Mouse (Mus musculus) limb, embryonic 13.5 days (tissue): Measurements from ENCODE around the gene Phospho2. TPM values are rescaled to one million over a fixed set of nuclear protein-coding genes. Genes with fewer than 3 reads are reported as not detected.
"Not testable (repeated sequence)": the region's sequence is repeated elsewhere in the genome, so short reads cannot be mapped to it uniquely, and the experiment has no call there.

ENCODE experiments used
- ATAC-seq: fragments of 200-750 bp; cut with Nextera tagmentation; 2 replicates; pipeline ENCODE4 v1.8.0; 2017; ENCODE audit warnings: low read depth, moderate number of reproducible peaks, moderate TSS enrichment; ENCODE audit not compliant: low FRiP score
- H3K27ac ChIP-seq: fragments of 300-500 bp; sonication (generic); 2 replicates; pipeline ENCODE4 v1.5.1; 2015; ENCODE audit warnings: inconsistent platforms, mild to moderate bottlenecking, moderate library complexity
- H3K27me3 ChIP-seq: fragments of 300-500 bp; sonication (generic); 2 replicates; pipeline ENCODE4 v1.6.1; 2015; ENCODE audit warnings: mild to moderate bottlenecking, inconsistent platforms
- H3K36me3 ChIP-seq: fragments of 300-500 bp; sonication (generic); 2 replicates; pipeline ENCODE4 v1.6.1; 2015; ENCODE audit warnings: inconsistent platforms, mild to moderate bottlenecking, moderate library complexity
- H3K4me1 ChIP-seq: fragments of 300-500 bp; sonication (generic); 2 replicates; pipeline ENCODE4 v1.6.1; 2015; ENCODE audit warnings: inconsistent platforms
- H3K4me2 ChIP-seq: fragments of 300-500 bp; sonication (generic); replicated peaks from 2 replicates; pipeline ENCODE4 v1.6.1; 2015; ENCODE audit warnings: inconsistent platforms, mild to moderate bottlenecking, moderate library complexity
- H3K4me3 ChIP-seq: fragments of 300-500 bp; sonication (generic); 2 replicates; pipeline ENCODE4 v1.5.1; 2015; ENCODE audit warnings: moderate library complexity, mild to moderate bottlenecking, inconsistent platforms
- H3K9ac ChIP-seq: fragments of 300-500 bp; sonication (generic); 2 replicates; pipeline ENCODE4 v1.6.1; 2015; ENCODE audit warnings: mild to moderate bottlenecking, inconsistent platforms
- H3K9me3 ChIP-seq: fragments of 300-500 bp; sonication (generic); 2 replicates; pipeline ENCODE4 v1.6.1; 2016; ENCODE audit warnings: inconsistent platforms
- WGBS: fragments of 180-500 bp; shearing (Covaris S2); methylation state at CpG from one replicate; pipeline ENCODE4 v1.1.7; 2015; 5-methylcytosine and 5-hydroxymethylcytosine counted together
- polyA plus RNA-seq: library from polyadenylated mRNA; unstranded; fragments of >200 nt; fragmentation: Nextera tagmentation; extraction: Ambion mirVana; gene quantifications from 2 replicates; pipeline ENCODE4 v1.2.1, GENCODE M21; 2015

Phospho2 gene
- polyA plus RNA-seq, 1 experiment from 2014 or later: 25.2 TPM

DNA sequence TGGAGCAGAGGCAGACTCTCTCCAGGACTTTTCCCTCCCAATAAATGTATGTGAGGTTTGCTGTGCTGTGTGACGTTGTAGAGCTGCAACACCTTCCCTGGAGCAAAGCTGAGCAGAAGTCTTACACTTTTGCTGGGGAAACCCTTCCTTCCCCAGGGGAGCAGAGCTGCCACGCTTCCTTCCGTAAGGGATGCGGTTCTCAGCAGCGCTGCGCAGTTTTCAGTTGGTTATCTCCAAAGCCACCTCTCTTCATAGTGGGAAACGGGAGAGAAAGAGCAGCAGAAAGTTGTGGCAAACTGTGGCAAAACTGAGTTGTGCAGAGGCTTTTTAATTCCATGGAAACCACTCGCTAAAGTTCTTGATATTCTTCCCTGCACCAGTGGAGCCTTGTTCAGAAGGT is 14.3 kb downstream of the Phospho2 start:
- no peaks in the 10 kb centered on the region for H3K4me1 ChIP-seq
- ATAC-seq: no peak
- no peak overlapping the region for H3K4me2 ChIP-seq
- no peaks in the 10 kb centered on the region for H3K27me3 ChIP-seq
- no peaks in the 10 kb centered on the region for H3K36me3 ChIP-seq
- WGBS: 60% methylated on average over 8 of the region's 8 CpGs
- no peak overlapping the region for H3K4me3 ChIP-seq
- no peak overlapping the region for H3K9ac ChIP-seq
- no peak overlapping the region for H3K27ac ChIP-seq
- no peaks in the 10 kb centered on the region for H3K9me3 ChIP-seq

DNA sequence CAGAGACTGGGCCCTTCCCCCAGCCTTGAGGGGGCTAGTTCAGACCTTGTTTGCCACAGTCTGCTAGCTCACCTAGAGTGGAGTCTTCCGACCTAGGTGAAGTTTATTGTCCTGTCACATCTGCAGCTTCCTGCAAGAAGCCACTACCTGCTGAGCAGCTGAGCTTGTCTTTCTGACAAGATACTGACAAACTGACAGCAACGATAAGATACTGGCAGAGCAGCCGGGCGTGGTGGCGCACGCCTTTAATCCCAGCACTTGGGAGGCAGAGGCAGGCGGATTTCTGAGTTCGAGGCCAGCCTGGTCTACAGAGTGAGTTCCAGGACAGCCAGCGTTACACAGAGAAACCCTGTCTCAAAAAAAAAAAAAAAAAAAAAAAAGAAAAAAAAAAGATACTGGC is 15.2 kb downstream of the Phospho2 start:
- not testable (repeated sequence) for H3K36me3 ChIP-seq, H3K9ac ChIP-seq, H3K4me1 ChIP-seq, ATAC-seq, H3K27me3 ChIP-seq, H3K4me3 ChIP-seq, H3K9me3 ChIP-seq, H3K27ac ChIP-seq, H3K4me2 ChIP-seq
- WGBS: 80% methylated on average over 9 of the region's 9 CpGs

DNA sequence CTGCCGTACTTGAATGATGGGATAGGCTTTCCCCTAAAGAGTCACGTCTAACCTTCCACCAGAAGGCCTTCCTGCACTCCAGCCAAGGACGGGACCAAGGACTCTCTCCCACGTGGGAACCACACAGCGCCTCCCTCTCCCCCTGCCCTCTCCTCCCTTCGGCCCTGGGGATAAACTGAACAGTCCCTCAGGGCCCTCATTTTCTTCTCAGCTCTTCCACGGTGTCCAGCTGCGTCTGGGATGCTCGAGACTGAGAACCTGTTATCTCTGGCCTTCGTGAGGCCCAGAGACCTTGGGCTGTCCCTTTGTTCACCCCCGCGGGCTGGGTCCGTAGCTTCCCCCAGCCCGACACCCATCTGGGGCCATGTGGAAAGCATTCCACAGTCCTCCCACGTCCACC is 20.7 kb downstream of the Phospho2 start:
- no peaks in the 10 kb centered on the region for H3K4me1 ChIP-seq
- no peak for ATAC-seq

DNA sequence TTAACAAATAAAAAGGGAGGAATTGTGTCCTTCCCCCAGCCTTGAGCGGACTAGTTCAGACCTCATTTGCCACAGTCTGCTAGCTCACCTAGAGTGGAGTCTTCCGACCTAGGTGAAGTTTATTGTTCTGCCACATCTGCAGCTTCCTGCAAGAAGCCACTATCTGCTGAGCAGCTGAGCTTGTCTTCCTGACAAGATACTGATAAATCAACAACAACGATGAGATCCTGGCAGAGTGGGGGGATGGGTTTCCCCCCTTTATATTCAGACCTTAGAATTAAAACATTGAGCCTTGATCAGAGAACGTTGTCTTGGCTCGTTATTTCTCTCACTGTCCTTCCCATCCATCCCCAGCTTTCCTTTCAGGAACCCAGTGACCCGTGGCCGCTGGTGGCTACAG is 21.9 kb downstream of the Phospho2 start:
- ATAC-seq, H3K4me2 ChIP-seq, H3K27ac ChIP-seq, H3K4me1 ChIP-seq, H3K27me3 ChIP-seq, H3K9me3 ChIP-seq, H3K9ac ChIP-seq, H3K36me3 ChIP-seq, H3K4me3 ChIP-seq: not testable (repeated sequence)
- WGBS: 77% methylated on average over 7 of the region's 7 CpGs

More for the DNA sequence above, 20.7 kb downstream of the Phospho2 start:
- no peaks in the 10 kb centered on the region for H3K9me3 ChIP-seq
- no peak overlapping the region for H3K9ac ChIP-seq
- H3K36me3 ChIP-seq: no peaks in the 10 kb centered on the region
- 69% methylated on average over 15 of the region's 15 CpGs for WGBS
- H3K27ac ChIP-seq: no peak overlapping the region
- H3K4me2 ChIP-seq: no peak overlapping the region
- no peak overlapping the region for H3K4me3 ChIP-seq
- H3K27me3 ChIP-seq: no peaks in the 10 kb centered on the region

DNA sequence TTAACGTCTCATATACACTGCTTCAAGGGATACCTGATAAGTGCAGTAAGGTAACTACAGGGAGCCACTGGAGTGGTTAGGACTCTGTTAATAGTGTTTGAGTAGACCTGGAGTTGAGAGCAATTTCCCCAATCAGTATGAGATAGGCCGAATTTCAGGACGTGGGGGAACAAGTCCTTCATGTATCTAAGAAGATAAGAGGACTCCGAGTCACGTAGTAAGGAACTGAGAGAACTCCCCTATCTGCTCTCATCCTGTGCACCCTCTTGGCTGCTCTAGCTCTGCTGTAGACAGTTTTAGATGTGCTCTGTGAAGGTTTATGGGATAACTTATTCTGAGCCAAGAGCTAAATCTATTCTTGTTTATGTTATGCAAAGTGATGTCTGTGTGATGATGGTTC is 27.2 kb downstream of the Phospho2 start:
- WGBS: 78% methylated on average over 5 of the region's 5 CpGs
- Histone ChIP-seq H3K4me1 (peaks cover 2% of the 10 kb centered on the region), H3K9me3 (no peaks in the 10 kb centered on the region), H3K27ac (no peak overlapping the region), H3K4me2 (no peak overlapping the region), H3K27me3 (no peaks in the 10 kb centered on the region), H3K9ac (no peak overlapping the region), H3K36me3 (no peaks in the 10 kb centered on the region), H3K4me3 (no peak overlapping the region)
- no peak for ATAC-seq

DNA sequence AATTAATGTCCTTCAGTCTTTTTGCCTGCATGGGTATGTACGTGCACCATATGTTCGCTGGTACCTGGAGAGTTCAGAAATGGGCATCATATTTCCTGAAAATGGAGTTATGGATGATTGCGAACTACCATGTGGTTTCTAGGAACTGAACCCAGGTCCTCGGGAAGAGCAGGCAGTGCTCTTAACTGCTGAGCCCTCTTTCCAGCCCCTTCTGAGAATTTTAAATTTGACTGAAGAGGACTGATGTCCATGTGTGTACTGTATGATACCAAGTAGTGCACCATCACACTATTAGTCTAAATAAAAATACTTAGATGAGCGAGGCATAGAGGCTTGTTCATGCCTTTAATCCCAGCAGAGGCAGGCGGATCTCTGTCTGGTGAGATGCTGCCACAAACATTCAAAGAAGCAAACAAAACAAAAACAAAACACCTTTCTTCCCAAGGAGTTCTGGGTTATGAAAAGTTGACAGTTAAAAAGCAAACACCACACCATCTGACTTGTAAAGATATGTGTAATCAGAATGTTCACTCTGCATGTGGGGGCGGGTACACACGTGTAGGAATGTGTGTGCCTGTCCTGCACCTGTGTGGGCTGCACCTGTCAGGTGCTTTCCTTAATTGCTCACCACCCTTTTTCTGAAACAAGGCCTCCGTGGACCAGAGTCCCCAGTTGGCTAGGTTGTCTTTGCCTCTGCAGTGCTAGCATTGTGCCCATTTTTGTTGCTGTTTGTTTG is 29.1 kb downstream of the Phospho2 start:
- no peak for ATAC-seq
- WGBS: 76% methylated on average over 9 of the region's 9 CpGs
- no peak overlapping the region for H3K9ac ChIP-seq
- H3K4me3 ChIP-seq: no peak overlapping the region
- H3K4me1 ChIP-seq: peaks cover 4% of the 10 kb centered on the region
- H3K4me2 ChIP-seq: no peak overlapping the region
- no peaks in the 10 kb centered on the region for H3K36me3 ChIP-seq
- no peak overlapping the region for H3K27ac ChIP-seq
- H3K27me3 ChIP-seq: no peaks in the 10 kb centered on the region
- no peaks in the 10 kb centered on the region for H3K9me3 ChIP-seq

DNA sequence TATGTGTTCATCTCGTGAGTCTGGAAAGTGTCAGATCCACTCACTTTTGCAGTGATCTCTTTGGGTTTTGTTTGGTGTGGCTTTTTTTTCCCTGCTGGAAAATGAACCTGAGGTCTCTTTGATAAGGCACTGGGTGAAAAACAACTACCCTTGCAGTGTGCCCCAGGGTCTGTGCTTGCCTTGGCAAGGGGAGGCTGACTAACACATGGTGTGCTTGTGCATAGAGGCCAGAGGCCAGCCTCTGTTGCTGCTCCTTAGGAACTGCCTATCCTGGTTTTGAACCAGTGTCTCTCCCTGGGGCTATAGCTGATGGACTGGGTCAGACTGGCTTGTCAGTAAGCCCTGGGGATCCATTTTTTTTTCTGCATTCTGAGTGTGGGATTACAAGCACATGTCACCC is 30.8 kb downstream of the Phospho2 start:
- Histone ChIP-seq H3K4me1 (peaks cover 15% of the 10 kb centered on the region), H3K27me3 (no peaks in the 10 kb centered on the region), H3K27ac (no peak overlapping the region), H3K9me3 (no peaks in the 10 kb centered on the region), H3K4me2 (no peak overlapping the region), H3K4me3 (no peak overlapping the region), H3K36me3 (peaks cover 7% of the 10 kb centered on the region; the same call in 1 of the 2 replicates), H3K9ac (no peak overlapping the region)
- WGBS: 63% methylated on average over 1 of the region's 1 CpGs
- ATAC-seq: no peak

DNA sequence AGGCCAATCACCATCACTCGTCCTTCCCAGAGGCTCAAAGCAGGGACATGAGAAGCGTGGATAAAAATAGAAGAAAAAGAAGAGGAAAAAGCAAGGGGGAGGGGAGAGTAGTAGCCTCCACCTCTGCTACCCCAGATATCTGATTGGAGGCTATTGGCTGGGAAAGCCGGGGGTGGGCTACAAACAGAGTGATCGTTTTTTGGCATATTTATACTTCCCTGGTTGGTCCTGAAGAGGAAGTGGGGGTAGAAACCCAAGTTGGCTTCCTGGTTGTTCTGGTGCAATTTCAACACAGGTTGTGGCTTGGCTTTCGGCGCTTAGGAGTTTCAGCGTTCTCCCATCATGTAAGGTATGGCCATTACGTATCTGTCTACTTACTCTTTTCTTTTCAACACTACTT is 32.3 kb downstream of the Phospho2 start, which contains the start of gene Klhl23:
Klhl23 (plus strand) TSS at position 234 of the 400 bp plus-strand sequence.
- no peaks in the 10 kb centered on the region for H3K27me3 ChIP-seq
- H3K4me2 ChIP-seq: peak within 1 kb of the TSS; percentile 71
- H3K9me3 ChIP-seq: no peaks in the 10 kb centered on the region
- H3K4me3 ChIP-seq: peak within 1 kb of the TSS; percentile 87
- WGBS: 7% methylated on average over 8 of the region's 8 CpGs
- peak within 1 kb of the TSS; percentile 96 for H3K27ac ChIP-seq
- peaks cover 17% of the 10 kb centered on the region for H3K36me3 ChIP-seq
- peak within 1 kb of the TSS; percentile 95 for H3K9ac ChIP-seq
- no peak; the same call in 1 of the 2 replicates for ATAC-seq
- H3K4me1 ChIP-seq: peaks cover 15% of the 10 kb centered on the region

DNA sequence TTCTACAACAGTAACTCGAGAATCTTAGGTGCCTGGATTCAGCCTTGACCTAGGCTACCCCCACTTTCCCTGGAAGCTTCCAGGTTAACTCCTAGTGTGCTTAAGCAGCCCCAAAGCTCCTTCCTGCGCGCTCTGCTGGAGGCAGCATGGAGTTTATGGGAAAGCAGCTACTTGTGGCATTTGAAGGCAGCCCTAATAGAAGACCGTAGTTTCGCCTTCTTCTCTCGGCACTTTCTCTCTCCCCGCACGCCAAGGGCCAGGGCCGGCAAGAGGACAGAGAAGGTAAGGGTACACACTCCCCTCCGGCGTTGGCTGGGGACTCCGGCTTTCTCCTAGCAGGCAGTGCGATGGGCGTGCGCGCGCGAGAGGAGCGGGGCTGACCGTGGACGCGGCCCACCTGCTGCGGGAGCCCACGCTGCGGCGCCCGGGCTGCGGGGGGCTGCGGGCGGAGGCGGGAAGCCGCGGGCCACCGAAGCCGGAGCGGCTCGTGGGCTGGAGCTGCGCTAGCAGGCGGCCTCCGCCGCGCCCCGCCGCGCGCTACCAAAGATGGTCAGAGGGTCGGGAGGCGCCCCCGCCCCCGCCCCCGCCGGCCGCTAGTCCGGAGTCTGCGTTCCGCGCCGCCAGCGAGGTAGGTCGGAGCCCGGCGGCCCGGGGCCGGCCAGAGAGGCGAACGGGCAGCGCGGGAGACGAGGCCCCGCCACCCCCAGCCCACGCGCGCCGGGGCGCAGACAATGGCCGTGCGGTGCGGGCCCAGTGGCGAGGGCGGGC is 33.1 kb downstream of the Phospho2 start:
- Histone ChIP-seq H3K4me2 (peak overlapping the region; percentile 71), H3K27ac (peak overlapping the region; percentile 96), H3K9me3 (no peaks in the 10 kb centered on the region), H3K4me3 (peak overlapping the region; percentile 87), H3K27me3 (no peaks in the 10 kb centered on the region), H3K9ac (peak overlapping the region; percentile 95), H3K36me3 (peaks cover 19% of the 10 kb centered on the region), H3K4me1 (peaks cover 15% of the 10 kb centered on the region)
- under 1% methylated on average over 67 of the region's 80 CpGs for WGBS
- peak; percentile 67 for ATAC-seq

DNA sequence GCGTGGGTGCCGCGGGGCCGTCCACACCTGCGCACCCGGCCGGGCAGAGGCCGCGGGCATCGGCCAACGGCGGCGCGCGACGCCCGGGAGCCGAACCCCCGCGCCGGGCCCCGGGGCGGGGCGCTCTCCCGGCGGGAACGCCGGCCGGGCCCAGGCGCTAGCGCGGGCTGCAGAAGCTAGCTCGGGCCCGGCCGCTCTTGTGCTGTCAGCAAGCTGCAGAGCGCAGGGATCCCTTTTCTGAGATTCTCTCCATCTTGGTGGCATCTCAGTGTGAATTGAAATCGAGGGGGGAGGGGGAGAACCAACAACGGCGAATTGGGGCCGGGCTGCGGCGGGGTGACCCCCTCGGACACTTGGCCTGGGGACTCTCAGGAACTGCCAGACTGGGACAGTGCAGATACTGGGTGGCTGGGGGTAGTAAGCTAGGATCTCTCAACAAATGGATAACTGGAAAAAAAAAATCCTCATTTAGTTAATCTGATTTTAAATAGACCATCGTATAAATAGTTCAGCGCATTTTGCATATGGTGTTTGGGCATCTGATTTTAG is 33.8 kb downstream of the Phospho2 start:
- WGBS: 2% methylated on average over 45 of the region's 45 CpGs
- ATAC-seq: peak; percentile 79
- H3K4me1 ChIP-seq: peaks cover 15% of the 10 kb centered on the region
- H3K9me3 ChIP-seq: no peaks in the 10 kb centered on the region
- H3K27me3 ChIP-seq: no peaks in the 10 kb centered on the region
- H3K4me2 ChIP-seq: peak overlapping the region; percentile 71
- peak overlapping the region; percentile 96 for H3K27ac ChIP-seq
- H3K4me3 ChIP-seq: peak overlapping the region; percentile 87
- H3K9ac ChIP-seq: peak overlapping the region; percentile 95
- H3K36me3 ChIP-seq: peaks cover 22% of the 10 kb centered on the region

DNA sequence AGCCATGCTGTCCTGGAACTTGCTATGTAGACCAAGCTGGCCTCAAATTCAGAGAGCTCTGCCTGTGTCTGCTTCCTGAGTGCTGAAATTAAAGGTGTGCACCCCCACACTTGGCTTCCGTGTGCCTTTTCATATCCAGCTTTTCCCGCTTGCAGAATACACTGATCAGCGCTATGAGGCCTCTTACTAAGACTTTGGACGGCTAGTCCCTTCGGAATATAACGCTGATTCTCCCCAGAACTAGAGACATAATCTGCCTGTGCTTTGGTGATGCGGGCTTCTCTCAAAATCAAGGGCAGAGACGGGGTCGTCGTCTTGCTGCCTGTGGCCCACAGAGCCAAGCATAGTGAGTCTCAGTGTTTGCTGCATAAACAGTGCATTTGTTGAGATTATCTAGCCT is 36.5 kb downstream of the Phospho2 start:
- Histone ChIP-seq H3K4me1 (peaks cover 15% of the 10 kb centered on the region), H3K4me2 (no peak overlapping the region), H3K27ac (no peak overlapping the region), H3K36me3 (peaks cover 45% of the 10 kb centered on the region), H3K9ac (no peak overlapping the region), H3K27me3 (no peaks in the 10 kb centered on the region), H3K4me3 (no peak overlapping the region), H3K9me3 (no peaks in the 10 kb centered on the region)
- ATAC-seq: no peak
- WGBS: 90% methylated on average over 10 of the region's 10 CpGs

DNA sequence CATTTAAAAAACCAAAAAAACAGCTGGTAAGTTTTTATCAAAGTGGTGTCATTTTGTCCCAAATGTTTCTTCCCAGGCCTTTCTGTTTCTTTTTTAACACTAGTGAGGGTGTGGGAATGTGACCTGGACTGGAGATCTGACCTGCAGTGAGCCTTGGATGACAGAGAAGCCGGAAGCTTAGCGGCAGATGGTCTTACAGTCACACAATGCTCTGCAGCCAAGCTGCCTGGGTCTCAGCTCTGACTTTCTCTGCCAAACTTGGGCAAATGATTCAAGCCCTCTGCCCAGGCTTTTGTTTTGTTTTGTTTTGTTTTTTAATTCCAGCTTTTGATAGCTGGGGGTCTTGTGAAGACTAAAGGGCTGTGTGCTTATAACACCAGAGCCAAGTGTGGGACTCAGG is 37.0 kb downstream of the Phospho2 start:
- peaks cover 14% of the 10 kb centered on the region for H3K4me1 ChIP-seq
- H3K4me2 ChIP-seq: no peak overlapping the region
- H3K27me3 ChIP-seq: no peaks in the 10 kb centered on the region
- 85% methylated on average over 2 of the region's 2 CpGs for WGBS
- H3K9me3 ChIP-seq: no peaks in the 10 kb centered on the region
- no peak overlapping the region for H3K9ac ChIP-seq
- 0 out of 2 replicates have a peak overlapping the region, but pooled peaks have one; percentile 11 for H3K27ac ChIP-seq
- no peak overlapping the region for H3K4me3 ChIP-seq
- peaks cover 50% of the 10 kb centered on the region for H3K36me3 ChIP-seq
- ATAC-seq: no peak
